Mouse (Mus musculus) left cerebral cortex, postnatal 25 days (tissue): ENCODE measurements around the gene Nes. TPM values are rescaled to one million over a fixed set of nuclear protein-coding genes. Genes with fewer than 3 reads are reported as not detected.

Experiments used
- DNase-seq, 2 experiments: peaks; one replicate each; pipeline ENCODE4 v3.0.0; 2022; ENCODE audit warnings: low spot score in 2 of 2, mixed read lengths in 1 of 2
- intact Hi-C: fragments of 180-260 bp; cut with DNase I; formaldehyde crosslinking; loops from one replicate; pipeline ENCODE4 v1.15.1; 2025
- total RNA-seq, 2 experiments: library from RNA; stranded (reverse); gene quantifications; 2 replicates each; pipeline ENCODE4 v1.2.3; 2021

The Nes gene
- total RNA-seq, 2 experiments from 2014 or later: 5.2 to 6.2 TPM

DNA sequence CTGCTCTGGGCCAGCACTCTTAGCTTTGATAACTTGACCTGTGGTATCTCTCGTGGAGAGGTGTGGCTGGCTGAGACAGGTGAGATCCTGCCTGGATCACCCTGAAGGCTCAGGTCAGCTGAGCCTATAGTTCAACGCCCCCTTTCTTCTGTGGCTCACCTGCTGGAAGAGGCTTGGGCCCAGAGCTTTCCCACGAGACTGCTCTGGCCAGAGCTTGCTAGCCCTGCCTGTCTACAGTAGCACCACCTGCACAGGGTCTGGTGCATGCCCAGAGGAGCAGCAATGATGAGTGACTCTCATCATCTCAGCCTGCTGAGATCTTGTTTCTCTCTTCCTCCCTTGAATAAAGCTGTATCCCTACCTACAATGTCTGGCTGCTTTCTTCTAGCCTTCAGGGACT, 9.2 kb downstream of the Nes start:
- DNase-seq: no peak
- intact Hi-C loops: no loop called here

DNA sequence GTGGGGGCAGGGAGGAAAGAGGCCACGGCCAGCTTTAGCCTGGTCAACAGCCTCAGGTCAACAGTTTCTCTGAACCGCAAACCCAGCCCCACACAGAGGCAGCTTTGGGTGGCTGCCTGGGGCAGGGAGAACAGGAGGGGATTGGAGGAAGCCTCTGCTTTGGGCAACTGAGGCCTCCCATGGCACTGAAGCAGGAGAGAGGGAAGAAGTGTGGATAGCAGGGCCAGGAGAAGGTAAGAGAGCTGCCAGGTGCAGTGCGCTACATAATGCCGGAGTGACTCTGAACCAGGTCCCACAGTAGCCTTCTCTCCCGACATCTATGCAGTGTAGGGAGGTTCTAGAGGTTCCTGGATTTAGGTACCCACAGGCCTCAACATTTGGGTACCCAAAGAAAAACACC, 9.8 kb downstream of the Nes start:
- intact Hi-C loops: no loop called here
- DNase-seq: no peak

DNA sequence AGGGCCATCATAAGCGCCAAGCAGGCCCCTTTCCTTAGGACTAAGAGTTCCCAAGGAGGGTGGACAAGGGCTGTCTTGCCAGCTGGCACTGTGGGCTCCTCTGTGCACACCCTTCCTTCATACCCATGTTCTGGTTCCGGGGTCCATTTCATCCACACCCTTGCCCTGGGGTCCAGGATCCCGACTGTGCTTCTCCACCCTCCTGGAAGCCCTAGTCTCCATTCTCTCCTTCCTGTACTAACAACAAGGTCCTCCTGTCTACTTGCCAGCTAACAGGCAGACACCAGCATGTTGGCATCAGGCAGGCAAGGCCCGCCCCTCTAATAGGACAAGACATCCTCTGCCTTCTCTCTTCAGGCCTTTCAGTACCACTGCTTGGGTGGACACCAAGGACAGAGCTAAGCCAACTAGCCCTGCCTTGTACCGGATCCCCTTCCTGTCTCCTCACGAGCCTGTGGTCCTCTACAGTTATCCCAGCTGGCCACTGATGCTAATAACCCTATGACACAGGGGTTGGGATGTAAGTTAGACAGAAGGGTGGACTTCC, 10.4 kb downstream of the Nes start:
- intact Hi-C loops: no loop called here
- no peak for DNase-seq

DNA sequence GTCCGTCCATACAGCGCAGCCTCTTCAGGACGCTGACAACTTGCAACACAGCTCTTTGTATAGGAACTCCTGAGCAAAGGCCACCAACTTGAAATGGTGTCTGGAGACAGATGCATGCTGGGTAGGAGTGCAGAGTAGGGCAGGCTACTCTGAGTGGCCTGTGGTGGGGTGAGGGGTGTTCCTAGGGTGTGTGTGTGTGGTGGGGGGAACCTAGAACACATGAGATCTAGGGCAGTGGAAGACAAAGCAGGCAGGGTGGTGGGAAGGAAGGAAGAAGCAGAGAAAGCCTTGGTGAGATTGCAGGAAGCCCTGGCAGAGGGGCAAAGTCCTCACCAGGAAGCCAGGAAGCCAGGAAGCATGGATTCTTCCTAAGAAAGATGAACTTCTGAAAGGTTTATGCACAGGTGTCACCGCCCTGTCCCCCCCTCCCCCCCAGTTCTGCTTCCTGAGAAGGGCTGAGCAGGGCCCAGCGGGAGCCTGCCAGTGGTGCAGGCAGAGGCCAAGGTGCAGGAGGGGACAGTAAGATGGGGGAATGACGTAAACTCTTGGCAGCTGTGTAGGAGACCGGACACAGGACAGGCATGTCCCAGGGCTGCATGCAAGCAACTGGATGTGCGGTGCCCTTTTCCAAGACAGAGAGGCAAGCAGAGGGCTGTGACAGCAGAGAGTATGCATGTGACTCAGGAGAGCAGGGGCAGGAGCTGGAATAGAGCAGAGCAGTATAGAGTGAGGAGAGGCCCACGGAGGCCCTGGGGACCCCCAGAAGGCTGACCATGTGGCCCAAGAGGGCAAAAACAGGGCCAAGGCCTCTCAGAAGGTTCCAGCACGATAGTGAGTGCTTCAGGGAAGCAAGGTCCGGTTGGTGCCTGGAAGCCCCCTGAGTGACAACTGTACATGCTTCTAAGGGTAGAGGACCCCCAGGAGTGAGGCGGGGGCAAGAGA, 11.3 kb downstream of the Nes start:
- DNase-seq: no peak
- intact Hi-C loops: no loop called here

DNA sequence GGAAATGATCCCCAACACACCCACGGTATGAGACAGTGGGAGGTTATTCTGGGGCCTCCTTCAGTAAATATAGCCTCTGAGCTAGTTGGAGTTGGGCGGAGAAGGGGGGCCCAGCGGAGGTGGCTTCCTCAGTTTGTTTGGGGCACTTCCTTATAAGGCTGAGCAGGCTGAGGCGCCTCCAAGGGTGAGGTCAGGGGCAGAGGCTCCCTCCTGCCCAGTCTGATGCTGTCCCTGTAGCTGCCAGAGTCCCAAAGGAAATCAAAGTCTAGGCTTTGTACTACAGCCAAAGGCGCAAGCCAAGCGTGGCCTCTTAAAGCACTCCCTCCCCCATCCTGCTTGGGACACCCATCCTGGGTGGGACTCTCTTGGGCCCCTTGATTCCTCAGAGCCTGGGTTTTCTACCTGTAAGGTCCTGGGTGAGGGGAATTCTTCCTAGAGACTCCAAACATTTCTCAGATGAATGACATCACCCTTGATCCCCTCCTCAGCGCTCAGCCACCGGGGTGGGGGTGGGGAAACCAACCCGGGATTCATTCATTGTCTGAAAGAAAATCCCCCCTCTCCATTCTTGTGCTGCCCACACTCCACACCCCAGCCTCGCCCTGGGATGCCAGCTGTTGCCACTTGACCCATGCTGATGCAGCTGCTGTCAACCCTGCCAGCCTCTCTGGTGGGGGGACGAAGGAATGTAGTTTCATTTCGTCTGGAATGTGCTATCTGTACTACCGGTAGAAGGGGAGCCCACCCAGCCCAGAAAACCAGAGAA, 12.1 kb downstream of the Nes start:
- intact Hi-C loops: no loop called here
- no peak for DNase-seq

DNA sequence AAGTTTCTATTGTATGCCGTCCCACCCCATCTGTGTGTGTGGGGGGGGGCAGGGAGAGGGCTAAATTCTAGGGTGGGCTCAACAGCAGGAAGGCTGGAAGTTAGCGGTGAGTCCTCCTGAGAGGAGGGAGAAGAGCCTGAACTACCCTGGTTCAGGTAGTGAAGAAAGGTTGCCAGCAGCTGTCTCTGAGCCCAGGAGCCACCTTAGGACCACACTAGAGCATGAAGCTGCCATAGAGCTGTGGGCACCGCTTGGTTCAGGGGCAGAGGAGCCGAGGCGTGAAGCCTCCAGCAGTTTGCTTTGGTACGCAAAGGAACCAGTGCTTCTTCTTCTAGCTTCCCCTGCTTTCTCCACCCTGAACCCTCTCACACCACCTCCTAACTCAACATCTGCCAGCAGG, 12.7 kb downstream of the Nes start:
- intact Hi-C loops: no loop called here
- no peak for DNase-seq

DNA sequence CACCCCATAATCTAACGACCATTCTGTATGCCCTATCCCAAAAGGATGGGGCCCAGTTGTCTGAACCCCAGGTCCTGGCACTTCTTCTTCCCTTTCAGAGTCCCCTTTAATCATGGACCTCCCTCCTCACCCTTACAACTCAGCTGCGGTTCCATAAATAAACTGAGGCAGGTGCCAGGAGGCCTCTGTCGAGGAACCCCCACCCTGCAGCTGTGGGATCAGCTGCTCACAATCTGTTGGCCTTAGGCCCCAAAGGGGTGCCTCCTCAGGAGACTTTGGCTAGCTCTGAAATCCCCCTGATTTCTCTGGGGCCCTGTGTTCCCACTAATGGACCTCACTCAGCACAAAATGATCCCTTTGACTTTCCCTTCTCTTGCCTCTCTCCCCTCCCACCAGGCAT, 13.2 kb downstream of the Nes start:
- intact Hi-C loops: no loop called here

DNA sequence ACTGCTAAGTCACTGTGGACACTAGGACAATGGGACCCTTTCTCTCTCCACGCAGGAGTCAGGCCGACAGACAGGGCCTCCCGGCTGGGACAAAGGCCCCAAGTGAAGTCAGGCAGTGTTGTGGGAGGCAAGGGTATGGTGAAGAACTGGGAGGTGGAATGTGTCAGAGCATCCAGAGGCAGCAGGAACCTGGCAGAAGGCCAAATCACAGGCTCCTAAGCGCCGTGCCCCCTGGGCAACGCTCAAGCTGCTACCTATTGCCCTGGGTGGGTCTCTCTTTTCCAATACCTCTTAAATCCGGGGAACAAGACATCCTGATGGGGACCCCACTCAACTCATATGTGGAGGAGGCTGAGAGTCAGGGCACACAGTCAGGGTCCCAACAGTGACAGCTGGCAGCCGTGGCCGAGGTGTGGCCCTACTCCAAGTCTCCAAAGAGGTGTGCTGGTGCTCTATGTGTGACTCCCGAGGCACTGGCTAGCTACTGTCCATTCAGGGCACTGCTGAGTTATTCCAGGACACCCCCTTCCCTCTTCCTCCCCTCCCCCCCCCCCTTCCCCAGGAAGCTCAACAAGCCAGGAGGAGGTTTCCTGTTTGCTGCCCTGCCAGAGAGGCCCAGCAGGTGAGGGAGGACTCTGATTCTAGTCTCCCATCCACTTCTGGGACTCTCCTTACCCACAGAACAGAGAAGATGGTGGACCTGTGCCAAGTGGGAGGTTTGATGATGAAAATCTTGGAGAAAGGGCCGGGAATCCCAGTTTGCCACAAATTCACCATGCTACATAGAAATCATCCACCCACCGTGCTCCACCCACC, 14.8 kb downstream of the Nes start:
- no peak for DNase-seq
- intact Hi-C loops: loop anchor here (2.0 kb wide), 1 partner anchor 51 kb away; no protein-coding TSS in a partner anchor

More for the DNA sequence above, 13.2 kb downstream of the Nes start:
- no peak for DNase-seq

DNA sequence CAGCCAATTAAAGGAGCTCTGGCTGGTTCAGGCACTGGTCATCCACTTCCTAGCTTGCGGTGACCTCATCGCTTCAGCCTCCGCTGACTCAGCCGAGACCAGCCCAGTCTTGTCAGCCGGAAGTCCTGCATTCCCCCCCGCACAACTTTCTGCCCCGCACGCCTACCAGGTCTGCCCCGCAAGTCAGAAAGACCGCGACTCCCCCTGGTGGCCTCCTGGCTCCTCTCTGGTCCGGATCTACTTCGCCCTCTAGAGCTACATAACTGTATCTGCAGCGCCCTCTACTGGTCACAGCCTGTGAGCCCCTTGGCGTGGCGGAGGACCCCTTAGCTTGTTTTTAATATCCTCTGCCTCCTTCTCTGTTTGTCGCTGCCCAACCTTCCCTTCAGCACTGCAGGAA, 16.0 kb downstream of the Nes start:
- intact Hi-C loops: loop anchor here (1.0 to 2.0 kb wide), 2 partner anchors 17 to 52 kb away; no protein-coding TSS in a partner anchor
- DNase-seq: peak; percentile 85 to 90

DNA sequence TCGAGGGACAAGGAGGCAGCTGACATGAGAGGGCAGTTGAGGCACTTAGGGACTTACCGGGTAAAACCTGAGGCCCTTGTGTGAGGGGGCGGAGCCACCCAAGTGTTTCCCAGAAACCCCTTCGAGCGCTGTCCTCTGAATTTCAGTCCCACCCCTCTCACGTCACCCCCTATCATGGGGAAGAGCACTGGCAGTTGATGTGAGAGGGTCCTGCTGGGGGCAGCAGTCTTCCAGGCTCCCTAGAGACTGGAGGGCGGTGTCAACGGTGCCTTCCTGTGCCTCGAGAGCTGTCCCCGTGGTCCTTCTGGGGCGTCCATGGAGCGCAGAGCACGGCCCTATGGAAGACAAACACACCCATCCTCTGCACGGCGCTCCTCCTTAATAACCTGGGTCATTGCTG, 16.8 kb downstream of the Nes start:
- no peak for DNase-seq
- intact Hi-C loops: loop anchor here (1.0 to 2.0 kb wide), 2 partner anchors 17 to 53 kb away; no protein-coding TSS in a partner anchor

DNA sequence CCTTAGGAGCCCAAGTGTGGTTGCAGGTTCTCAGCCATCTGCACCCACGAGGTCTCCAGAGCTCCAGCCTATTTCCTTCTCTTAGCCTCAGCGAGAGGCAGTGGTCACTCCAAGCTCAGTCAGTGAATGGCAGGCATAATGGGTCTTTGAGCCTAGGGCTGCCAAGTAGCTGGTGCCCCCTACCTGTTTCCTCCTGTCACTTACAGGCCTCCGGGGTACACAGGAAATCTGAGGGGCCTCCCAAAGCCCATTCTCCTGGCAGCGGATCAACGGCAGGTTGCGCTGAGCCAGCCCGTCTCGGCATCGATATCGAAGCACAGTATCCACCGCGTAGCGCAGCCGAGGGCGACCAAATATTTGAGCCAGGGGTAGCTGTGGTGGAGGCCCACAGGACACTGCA, 17.2 kb downstream of the Nes start:
- intact Hi-C loops: no loop called here

DNA sequence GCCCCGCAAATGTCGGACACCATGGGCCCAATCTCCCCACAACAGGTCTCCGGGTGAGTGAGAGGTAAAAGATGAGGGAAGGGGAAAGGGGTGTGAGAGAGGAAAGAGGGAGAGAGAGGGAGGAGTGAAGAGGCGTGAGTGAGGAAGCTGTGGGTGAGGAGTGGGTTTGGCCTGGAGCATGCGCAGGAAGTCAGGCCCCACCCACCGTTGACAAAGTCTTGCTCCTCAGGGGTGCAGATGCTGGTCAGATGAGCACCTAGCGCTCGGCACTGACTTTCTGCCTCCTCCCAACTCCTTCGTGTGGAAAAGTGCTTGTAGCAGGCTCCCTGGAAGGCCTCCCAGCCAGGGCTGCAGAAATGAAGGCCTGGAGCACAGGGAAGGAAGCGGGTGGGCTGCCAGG, 19.1 kb downstream of the Nes start:
- intact Hi-C loops: no loop called here
- no peak for DNase-seq

More for the DNA sequence above, 17.2 kb downstream of the Nes start:
- no peak for DNase-seq

DNA sequence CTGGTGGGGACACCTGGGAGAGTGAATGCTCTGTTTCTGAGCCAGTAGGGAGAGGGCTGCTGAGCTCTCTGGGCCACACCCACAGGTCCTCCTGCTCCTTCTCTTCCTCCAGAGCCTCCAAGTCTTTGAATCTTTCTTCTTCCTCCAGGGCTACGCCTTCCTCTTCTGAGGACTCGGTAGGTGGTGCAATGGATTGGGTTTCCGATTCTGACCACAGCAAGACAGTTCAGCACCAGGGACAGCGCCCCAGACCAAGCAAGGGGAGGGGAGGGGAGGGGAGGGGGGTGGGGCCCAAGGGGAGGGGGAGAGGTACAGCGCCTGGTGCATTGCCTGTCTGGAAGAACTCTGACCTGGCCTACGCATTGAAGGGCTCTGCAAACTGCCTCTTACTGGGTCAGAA, 22.6 kb downstream of the Nes start:
- intact Hi-C loops: no loop called here

DNA sequence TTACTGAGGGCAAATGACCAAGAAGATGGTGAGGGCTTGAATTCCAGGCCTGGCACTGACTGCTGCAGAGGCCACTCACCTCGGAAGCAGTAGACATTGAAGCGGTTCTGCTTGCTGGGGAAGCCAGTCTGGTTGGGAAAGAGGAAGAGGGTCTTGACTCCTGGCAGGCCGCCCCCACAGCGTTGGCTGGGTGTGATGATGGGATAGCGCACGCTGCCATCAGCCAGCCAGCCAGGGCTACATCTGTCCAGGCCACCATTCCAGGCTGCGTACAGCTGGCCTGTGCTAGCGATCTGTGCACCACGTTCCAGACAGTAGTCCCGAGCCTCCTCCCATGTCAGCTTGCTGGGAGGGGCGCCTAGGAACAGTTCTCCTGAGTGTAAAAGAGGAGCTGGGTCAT, 24.5 kb downstream of the Nes start:
- no peak for DNase-seq
- intact Hi-C loops: no loop called here

More for the DNA sequence above, 22.6 kb downstream of the Nes start:
- no peak for DNase-seq

DNA sequence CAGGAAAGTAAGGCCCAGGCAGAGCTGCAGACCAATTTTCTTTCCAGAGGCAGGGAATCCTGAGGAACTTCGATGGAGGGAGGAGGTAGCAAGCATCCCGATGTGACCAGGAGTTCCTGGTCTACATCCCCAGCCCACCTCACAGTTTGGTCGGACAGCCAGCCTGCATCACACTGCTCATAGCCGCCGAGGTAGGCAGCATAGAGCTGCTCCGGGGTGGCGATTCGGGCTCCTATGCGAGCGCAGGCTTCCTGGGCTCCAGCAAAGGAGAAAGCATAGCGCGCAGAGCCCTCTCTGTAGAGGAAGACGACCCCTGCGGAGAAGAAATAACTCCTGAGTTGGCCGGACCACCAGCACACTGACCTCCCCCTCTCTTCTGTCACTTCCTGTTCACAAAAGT, 25.5 kb downstream of the Nes start:
- no peak for DNase-seq
- intact Hi-C loops: no loop called here

DNA sequence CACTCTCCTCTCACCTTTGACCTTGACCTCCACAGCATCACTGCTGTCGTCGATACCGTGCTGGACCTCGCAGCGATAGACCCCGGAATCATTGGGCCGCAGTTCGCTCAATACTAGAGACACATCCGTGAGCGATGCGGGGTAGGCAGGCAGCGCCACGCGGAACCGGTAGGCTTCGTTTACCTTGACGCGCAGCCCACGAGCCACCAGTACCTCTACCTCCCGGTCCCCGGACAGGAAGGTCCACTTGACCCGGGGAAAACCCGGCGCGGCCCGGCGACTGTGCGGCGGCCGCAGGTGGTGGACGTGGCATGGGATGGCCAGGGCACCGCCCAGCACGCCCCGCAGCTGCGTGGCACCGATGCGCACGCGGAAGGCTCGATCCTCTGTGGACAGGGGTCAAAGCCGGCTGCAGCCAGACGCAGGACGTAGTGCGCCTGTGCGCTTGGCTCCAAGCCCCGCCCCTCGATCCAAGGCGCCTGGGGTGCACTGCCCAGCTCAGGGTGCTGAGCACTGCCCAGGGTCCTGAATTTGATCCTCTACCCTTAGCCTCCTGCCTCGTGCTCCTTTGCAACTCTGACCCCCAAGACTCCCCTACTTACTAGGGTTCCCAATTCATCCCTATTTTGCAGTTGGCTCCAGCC, 26.2 kb downstream of the Nes start:
- intact Hi-C loops: no loop called here
- no peak for DNase-seq

DNA sequence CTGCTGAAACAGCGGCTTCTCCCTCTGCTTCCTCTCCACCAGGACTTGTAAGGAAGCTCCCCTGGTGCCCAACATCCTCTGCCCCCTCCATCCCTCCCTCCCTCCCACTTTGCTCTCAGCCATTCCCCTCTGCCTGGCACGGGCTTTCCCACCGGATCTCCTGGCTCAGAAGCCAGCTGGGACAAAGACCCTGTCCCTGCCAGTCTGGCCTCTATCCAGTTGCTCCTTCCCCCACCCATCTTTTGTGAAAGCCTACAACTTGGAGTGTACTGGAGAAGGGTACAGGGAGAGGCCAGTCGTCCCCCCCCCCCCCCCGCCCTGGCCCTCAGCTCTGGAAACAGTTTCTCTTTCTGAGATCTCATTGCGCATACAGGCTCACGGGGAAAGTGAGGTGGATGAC, 27.9 kb downstream of the Nes start:
- DNase-seq: peak in 1 of 2 experiments; percentile 71
- intact Hi-C loops: no loop called here

DNA sequence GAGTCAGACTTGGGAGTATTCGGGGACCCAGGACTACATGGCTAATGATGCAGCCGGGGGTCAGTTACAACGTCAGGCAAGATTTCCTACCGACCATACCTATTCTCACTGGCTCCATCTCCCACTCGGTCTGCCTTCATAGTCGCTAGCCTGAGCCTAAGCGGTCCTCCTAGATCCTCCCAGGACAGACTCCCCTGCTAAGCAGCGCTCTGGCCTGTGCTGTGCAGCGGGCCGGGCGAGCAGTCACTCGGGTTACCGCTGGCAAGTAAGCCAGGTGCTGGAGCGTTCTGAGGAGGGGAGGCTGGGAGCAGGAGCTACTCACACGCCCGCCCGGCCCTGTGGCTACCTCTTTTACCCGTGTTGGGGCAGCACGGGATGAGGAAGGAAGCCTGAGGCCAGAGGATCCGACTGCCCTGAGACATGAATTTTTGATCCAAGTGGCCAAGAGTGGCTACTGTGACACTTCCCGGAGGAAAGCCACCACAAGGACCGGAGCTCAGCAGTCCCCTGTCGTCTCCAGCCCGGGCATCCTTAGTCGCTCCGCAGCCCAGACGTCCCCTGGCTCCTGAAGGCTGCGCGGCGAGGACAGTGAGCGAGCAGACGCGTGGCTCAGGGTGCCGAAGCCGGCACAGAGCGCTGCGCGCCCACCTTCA, 28.5 kb downstream of the Nes start:
- intact Hi-C loops: no loop called here
- DNase-seq: no peak

DNA sequence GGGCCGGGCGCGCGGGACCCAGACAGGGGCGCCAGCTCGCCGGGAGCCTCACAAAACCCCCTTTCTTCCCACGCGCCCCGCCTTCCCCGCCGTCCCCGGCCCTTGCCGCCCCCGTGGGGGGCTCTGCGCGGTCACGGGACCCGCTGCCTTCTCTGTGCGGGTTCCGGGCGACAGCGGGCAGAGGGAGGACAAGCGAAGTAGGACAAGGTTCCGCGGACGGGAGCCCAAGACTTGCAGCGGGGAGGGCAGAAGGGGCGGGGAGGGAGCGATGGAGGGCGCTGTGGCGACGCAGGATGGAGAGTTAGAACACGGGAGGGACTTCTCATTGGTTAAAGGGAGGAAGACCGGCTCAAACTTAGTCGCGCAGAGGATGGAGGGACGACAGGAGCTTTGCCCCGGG, 29.3 kb downstream of the Nes start, which contains the start of gene Bcan:
TSS of gene Bcan (minus strand) at position 50 of the 400 bp plus-strand sequence.
- peak in 1 of 2 experiments; percentile 68 for DNase-seq
- intact Hi-C loops: no loop called here
